Mouse (Mus musculus): ENCODE data around the gene Plpp2. TPM values are rescaled to one million over a fixed set of nuclear protein-coding genes. Genes with fewer than 3 reads are reported as not detected.

Plpp2 gene
- polyA plus RNA-seq (2015; fragmentation: Nextera tagmentation; extraction: Ambion mirVana) = 19.9 and 20.0 TPM in 2 replicates

DNA sequence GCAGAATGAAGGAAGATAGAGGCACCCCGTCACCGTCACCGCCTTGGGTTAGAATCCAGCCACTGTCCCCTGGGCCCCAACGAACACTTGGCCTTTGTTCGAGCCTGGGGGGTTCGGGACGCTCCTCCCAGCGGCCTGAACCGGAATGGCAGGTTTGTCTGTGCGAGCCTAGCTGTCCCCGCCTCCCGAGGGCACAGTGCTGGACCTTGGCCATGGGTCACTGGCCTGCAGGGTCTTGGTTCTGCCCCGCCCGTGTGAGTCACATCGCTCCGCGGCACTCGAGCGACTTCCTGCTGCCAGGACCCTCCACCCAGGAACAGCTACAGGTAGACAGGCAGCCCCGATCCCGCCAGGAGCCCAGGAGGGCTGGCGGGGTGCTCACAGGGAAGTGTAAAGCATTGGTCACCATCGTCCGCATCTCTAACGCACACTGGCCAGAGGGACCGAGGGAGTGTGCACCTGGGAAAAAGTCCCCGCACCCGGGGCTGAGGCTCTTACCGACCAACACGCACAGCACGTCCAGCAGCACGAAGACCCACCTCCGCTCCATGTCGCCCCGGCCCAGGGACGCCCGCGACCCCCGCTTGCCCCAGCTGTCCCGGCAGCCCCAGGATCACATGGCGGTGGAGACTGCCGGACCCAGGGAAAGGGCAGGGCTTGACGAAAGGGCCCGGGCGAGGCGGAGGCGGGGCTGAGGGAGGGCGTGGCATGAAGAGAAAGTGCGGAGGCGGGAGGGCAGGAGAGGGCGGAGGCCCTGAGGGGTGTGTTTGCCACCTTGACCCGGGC is at the start of gene Plpp2:
Gene Plpp2 (minus strand): TSS at position 671 of the 786 bp plus-strand sequence.
- ATAC-seq (ENCODE audit: low read depth) = peak; percentile 84
- peak within 1 kb of the TSS; percentile 75 for H3K9ac ChIP-seq
- H3K27ac ChIP-seq = peak within 1 kb of the TSS; percentile 58
- peaks cover 11% of the 10 kb centered on the region for H3K36me3 ChIP-seq
- under 1% methylated on average over 52 of the region's 52 CpGs for WGBS (ENCODE audit: insufficient replicate concordance)
- peaks cover 26% of the 10 kb centered on the region for H3K4me1 ChIP-seq (replicated peaks)
- H3K9me3 ChIP-seq (replicated peaks) = no peaks in the 10 kb centered on the region
- H3K4me3 ChIP-seq (replicated peaks) = peak within 1 kb of the TSS; percentile 66
- H3K27me3 ChIP-seq = peaks cover 5% of the 10 kb centered on the region; the same call in 1 of the 2 replicates
- peak within 1 kb of the TSS; percentile 93 for H3K4me2 ChIP-seq
- peak; percentile 77 for DNase-seq

DNA sequence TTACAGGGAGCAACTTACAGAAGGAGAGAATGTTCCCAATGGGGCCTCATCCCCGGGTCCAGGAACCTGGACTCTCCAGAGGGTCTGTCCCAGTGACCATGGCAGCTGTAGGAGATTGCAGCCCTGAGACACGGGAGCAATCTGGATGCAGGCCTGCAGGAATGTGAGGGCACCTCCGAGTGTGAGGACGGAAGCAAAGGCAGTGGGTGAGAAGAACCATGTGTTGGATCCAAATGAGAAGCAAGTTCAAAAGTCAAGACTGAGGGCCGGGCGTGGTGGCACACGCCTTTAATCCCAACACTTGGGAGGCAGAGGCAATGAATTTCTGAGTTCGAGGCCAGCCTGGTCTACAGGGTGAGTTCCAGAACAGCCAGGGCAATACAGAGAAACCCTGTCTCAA is 47.9 kb upstream of the Plpp2 start:
- no peaks in the 10 kb centered on the region for H3K9me3 ChIP-seq (replicated peaks)
- H3K4me1 ChIP-seq (replicated peaks) = no peaks in the 10 kb centered on the region
- H3K4me2 ChIP-seq = no peak overlapping the region
- H3K36me3 ChIP-seq = no peaks in the 10 kb centered on the region
- H3K27ac ChIP-seq = no peak overlapping the region
- ATAC-seq (ENCODE audit: low read depth) (no peak), DNase-seq (no peak)
- H3K9ac ChIP-seq = no peak overlapping the region
- H3K27me3 ChIP-seq = 0 out of 2 replicates have a peak, but pooled peaks cover 4% of the 10 kb centered on the region
- 75% methylated on average over 8 of the region's 8 CpGs for WGBS (ENCODE audit: insufficient replicate concordance)
- no peak overlapping the region for H3K4me3 ChIP-seq (replicated peaks)

DNA sequence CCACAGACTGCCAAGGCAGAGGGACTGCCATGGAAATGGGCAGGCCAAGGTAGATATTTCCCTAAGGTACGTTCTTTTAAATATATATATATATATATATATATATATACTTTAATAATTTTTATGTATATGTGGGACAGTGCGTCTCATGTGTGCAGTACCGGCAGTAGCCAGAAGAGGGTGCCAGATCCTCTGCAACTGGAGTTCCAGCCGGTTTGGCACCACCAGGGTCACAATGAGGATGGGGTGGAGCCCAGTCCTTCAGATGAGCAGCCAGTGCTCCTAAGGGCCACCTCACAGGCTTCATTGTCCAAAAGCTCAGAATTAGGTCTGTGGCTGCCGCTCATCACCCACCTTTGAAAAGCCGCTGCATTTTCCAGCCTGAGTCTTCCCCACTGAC is 47.2 kb upstream of the Plpp2 start:
- no peak overlapping the region for H3K27ac ChIP-seq
- no peak overlapping the region for H3K4me2 ChIP-seq
- H3K4me1 ChIP-seq (replicated peaks) = no peaks in the 10 kb centered on the region
- ATAC-seq (ENCODE audit: low read depth) (no peak), DNase-seq (peak; percentile 34)
- 41% methylated on average over 6 of the region's 6 CpGs for WGBS (ENCODE audit: insufficient replicate concordance)
- H3K36me3 ChIP-seq = no peaks in the 10 kb centered on the region
- 0 out of 2 replicates have a peak, but pooled peaks cover 4% of the 10 kb centered on the region for H3K27me3 ChIP-seq
- no peak overlapping the region for H3K4me3 ChIP-seq (replicated peaks)
- H3K9ac ChIP-seq = no peak overlapping the region
- H3K9me3 ChIP-seq (replicated peaks) = no peaks in the 10 kb centered on the region

DNA sequence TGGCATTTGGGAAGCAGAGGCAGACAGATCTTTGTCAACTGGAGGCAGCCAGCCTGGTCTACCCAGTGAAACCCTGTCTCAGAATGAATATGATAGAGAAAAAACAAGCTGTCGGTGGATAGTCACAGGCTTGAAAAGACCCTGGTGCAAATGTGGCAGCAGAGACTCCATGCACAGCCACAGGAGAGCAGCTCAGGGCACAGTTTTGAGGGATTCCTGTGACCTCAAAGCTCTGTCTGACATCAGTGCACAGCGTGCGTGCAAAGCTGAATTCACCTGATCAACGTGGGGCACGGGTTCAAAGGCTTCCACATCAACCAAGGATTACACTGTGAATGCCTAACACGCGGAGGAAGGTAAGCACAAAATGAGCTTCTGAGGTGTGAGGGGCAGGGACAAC is 46.8 kb upstream of the Plpp2 start:
- WGBS (ENCODE audit: insufficient replicate concordance) = 61% methylated on average over 7 of the region's 7 CpGs
- Histone ChIP-seq H3K27ac (no peak overlapping the region), H3K4me3 (replicated peaks) (no peak overlapping the region), H3K4me1 (replicated peaks) (no peaks in the 10 kb centered on the region), H3K4me2 (no peak overlapping the region), H3K36me3 (no peaks in the 10 kb centered on the region), H3K9me3 (replicated peaks) (no peaks in the 10 kb centered on the region), H3K27me3 (0 out of 2 replicates have a peak, but pooled peaks cover 4% of the 10 kb centered on the region), H3K9ac (no peak overlapping the region)
- DNase-seq = no peak
- ATAC-seq (ENCODE audit: low read depth) = no peak

DNA sequence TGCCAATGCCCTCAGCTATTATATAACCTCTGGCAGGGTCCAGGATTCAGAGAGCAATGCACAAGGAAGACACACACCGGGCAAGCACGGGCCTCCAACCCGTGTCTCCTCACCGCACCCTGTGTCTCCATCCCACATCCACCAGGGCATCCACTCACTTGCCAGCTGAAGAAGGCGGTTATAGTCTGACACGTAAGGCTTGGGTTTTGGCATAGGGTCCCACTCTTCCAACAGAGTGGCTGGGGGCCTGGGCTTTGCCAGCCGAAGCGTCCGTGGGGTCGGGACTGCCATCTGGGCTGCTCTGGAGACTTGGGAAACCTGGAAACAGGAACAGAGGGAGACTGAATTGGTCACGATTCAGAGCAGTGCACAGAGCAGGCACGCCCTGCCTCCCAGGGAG is 46.2 kb upstream of the Plpp2 start:
- no peaks in the 10 kb centered on the region for H3K4me1 ChIP-seq (replicated peaks)
- no peak for ATAC-seq (ENCODE audit: low read depth)
- no peak overlapping the region for H3K4me3 ChIP-seq (replicated peaks)
- H3K27me3 ChIP-seq = 0 out of 2 replicates have a peak, but pooled peaks cover 4% of the 10 kb centered on the region
- H3K9me3 ChIP-seq (replicated peaks) = no peaks in the 10 kb centered on the region
- H3K9ac ChIP-seq = no peak overlapping the region
- DNase-seq = no peak
- no peaks in the 10 kb centered on the region for H3K36me3 ChIP-seq
- no peak overlapping the region for H3K27ac ChIP-seq
- no peak overlapping the region for H3K4me2 ChIP-seq
- 62% methylated on average over 12 of the region's 12 CpGs for WGBS (ENCODE audit: insufficient replicate concordance)

DNA sequence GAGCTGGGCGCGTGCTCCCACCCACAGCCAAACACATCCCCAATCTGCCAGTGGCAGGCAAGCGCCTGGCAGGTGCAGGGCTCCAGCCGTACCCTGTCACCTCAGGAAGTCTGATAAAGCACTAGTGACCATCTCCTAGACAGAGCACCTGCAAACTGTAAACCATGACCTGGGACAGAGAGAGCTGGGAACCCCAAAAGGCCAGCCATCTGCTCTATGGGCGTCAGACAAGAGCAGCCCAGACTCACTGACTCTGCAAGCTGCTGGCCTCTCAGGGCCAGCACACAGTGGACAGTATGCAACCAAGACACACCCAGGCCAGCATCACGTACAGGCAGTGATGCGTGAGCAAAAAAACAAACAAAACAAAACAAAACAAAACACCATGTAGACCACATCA is 45.3 kb upstream of the Plpp2 start:
- no peak overlapping the region for H3K27ac ChIP-seq
- no peak overlapping the region for H3K4me3 ChIP-seq (replicated peaks)
- H3K4me2 ChIP-seq = no peak overlapping the region
- no peaks in the 10 kb centered on the region for H3K36me3 ChIP-seq
- H3K4me1 ChIP-seq (replicated peaks) = no peaks in the 10 kb centered on the region
- H3K9me3 ChIP-seq (replicated peaks) = no peaks in the 10 kb centered on the region
- H3K9ac ChIP-seq = no peak overlapping the region
- DNase-seq (no peak), ATAC-seq (ENCODE audit: low read depth) (no peak)
- 51% methylated on average over 7 of the region's 7 CpGs for WGBS (ENCODE audit: insufficient replicate concordance)
- H3K27me3 ChIP-seq = 0 out of 2 replicates have a peak, but pooled peaks cover 4% of the 10 kb centered on the region

DNA sequence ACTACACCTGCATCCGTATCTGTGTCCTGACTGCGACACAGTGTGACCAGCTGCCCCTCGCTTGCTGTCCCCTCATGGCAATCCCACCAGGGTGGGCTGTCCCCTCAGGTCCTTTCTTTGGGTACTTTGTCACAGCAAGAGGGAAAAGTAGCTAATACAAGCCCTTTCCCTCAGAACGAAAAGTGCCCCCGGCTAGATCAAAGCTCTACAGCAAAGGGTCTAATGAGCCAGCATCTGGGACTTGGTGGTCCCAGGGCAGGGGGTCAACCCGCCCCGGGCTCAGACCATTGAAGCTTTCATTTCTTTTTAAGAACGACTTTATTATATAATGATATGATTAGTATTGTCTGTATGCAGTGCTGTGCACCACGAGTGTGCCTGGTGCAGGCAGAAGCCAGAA is 44.7 kb upstream of the Plpp2 start:
- Histone ChIP-seq H3K9me3 (replicated peaks) (no peaks in the 10 kb centered on the region), H3K27ac (no peak overlapping the region), H3K36me3 (no peaks in the 10 kb centered on the region), H3K4me3 (replicated peaks) (no peak overlapping the region), H3K4me2 (no peak overlapping the region), H3K9ac (no peak overlapping the region), H3K27me3 (0 out of 2 replicates have a peak, but pooled peaks cover 4% of the 10 kb centered on the region), H3K4me1 (replicated peaks) (no peaks in the 10 kb centered on the region)
- DNase-seq (no peak), ATAC-seq (ENCODE audit: low read depth) (no peak)
- 63% methylated on average over 9 of the region's 9 CpGs for WGBS (ENCODE audit: insufficient replicate concordance)

DNA sequence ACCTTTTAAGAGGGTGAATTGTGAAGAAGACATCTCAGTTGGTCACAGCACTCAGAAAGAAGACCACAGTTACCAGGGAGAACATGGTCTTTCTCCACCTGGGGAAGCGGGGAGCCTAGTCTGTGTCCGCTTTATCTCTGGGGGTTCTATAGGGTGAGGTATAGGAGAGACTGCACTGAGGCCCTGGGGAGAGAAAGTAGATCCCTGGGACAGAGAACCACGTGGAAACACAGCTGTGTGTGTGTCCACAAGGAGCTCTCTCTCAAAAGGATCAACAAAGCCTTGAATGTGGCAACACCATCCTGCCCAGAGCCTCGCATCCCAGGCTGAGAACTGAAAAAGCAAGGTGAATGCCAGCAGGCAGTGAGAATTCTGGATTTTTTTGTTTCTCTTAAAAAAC is 43.8 kb upstream of the Plpp2 start:
- WGBS (ENCODE audit: insufficient replicate concordance) = 55% methylated on average over 4 of the region's 4 CpGs
- Histone ChIP-seq H3K27ac (no peak overlapping the region), H3K4me1 (replicated peaks) (no peaks in the 10 kb centered on the region), H3K4me2 (no peak overlapping the region), H3K9me3 (replicated peaks) (no peaks in the 10 kb centered on the region), H3K4me3 (replicated peaks) (no peak overlapping the region), H3K27me3 (0 out of 2 replicates have a peak, but pooled peaks cover 4% of the 10 kb centered on the region), H3K36me3 (no peaks in the 10 kb centered on the region), H3K9ac (no peak overlapping the region)
- ATAC-seq (ENCODE audit: low read depth) (no peak), DNase-seq (no peak)

DNA sequence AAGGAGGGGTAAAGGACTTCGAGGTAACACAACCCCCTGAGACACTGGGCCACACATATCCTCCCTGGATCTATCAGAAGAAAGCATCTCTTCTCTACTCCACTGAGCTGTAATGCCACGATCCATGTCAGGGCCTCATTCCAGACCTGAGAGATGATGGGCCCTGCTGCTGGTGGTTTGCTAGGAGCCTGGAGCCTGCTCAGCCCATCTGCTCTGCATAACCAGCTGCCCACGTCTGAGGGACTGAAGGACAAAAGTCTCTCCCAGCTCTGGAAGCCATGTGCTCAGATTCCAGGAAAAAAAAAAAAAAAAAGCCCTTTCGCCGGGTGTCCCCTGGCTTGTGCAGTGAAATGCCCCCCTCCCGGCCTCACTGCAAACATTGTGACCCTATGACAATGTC is 42.2 kb upstream of the Plpp2 start:
- H3K4me2 ChIP-seq = no peak overlapping the region
- no peak overlapping the region for H3K9ac ChIP-seq
- H3K4me3 ChIP-seq (replicated peaks) = no peak overlapping the region
- 58% methylated on average over 6 of the region's 6 CpGs for WGBS (ENCODE audit: insufficient replicate concordance)
- DNase-seq (no peak), ATAC-seq (ENCODE audit: low read depth) (no peak)
- H3K27ac ChIP-seq = no peak overlapping the region
- 0 out of 2 replicates have a peak, but pooled peaks cover 4% of the 10 kb centered on the region for H3K27me3 ChIP-seq
- no peaks in the 10 kb centered on the region for H3K4me1 ChIP-seq (replicated peaks)
- H3K9me3 ChIP-seq (replicated peaks) = no peaks in the 10 kb centered on the region
- H3K36me3 ChIP-seq = no peaks in the 10 kb centered on the region

DNA sequence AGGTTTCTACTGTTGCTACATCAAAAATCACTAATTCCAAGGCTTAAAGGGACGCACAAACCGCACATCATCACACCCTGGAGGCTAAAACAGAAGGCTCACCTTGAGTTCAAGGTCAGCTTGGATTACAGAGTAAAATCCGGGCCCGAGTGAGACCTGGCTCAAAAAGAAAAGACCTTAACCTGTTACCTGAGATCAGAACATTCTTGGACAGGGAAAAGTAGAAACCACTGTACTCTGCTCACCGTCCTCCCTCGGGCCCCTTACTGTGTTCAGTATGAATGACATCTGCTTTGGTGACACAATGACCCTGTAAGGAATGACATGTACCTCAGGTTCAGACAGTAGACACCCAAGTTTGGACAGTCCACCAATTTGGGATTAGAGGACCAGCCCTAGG is 41.2 kb upstream of the Plpp2 start:
- 65% methylated on average over 6 of the region's 6 CpGs for WGBS (ENCODE audit: insufficient replicate concordance)
- H3K4me1 ChIP-seq (replicated peaks) = no peaks in the 10 kb centered on the region
- no peaks in the 10 kb centered on the region for H3K27me3 ChIP-seq
- ATAC-seq (ENCODE audit: low read depth) (no peak), DNase-seq (no peak)
- no peak overlapping the region for H3K4me2 ChIP-seq
- no peak overlapping the region for H3K27ac ChIP-seq
- no peak overlapping the region for H3K9ac ChIP-seq
- no peaks in the 10 kb centered on the region for H3K36me3 ChIP-seq
- H3K4me3 ChIP-seq (replicated peaks) = no peak overlapping the region
- H3K9me3 ChIP-seq (replicated peaks) = no peaks in the 10 kb centered on the region

DNA sequence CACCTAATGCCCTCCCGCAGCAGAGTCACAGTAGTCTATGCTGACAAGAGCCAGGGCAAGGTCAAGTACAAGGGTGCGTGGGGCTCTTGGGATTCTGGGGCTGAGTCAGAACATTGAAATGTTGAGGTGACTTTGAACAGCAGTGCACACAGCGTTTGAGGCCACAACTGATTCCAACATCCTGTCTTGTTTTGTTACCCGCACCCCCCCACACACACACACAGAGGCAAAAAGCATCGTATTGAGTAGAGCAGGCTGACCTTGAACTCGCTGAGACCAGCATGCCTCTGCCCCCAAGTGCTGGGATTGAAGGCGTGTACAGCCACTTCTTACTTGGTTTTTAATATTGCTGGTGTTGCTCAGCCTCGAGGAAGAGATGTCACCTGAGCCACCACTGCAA is 40.8 kb upstream of the Plpp2 start:
- ATAC-seq (ENCODE audit: low read depth) (no peak), DNase-seq (no peak)
- no peaks in the 10 kb centered on the region for H3K36me3 ChIP-seq
- 63% methylated on average over 8 of the region's 8 CpGs for WGBS (ENCODE audit: insufficient replicate concordance)
- no peaks in the 10 kb centered on the region for H3K9me3 ChIP-seq (replicated peaks)
- H3K4me2 ChIP-seq = no peak overlapping the region
- no peak overlapping the region for H3K27ac ChIP-seq
- no peaks in the 10 kb centered on the region for H3K4me1 ChIP-seq (replicated peaks)
- no peak overlapping the region for H3K4me3 ChIP-seq (replicated peaks)
- H3K27me3 ChIP-seq = no peaks in the 10 kb centered on the region
- no peak overlapping the region for H3K9ac ChIP-seq

DNA sequence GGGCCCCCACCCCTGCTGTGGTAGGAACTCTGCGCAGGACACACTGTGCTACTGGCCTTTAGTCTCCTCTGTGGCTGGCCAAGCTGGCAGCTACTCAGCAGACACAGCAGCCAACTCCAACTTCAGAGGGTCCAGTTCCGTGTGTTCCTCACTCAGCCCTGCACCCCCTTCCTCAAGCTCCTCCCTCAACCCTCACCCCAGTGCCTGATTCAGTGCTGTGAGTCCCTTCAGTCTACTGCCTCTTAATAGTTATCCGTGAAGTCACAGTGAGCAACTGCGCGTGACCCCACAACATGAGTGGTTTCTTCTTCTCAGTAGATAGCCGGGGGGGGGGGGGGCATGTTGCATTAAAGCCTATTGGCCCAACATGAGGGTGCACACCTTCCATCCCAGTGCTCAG is 40.0 kb upstream of the Plpp2 start:
- H3K9ac ChIP-seq = no peak overlapping the region
- 75% methylated on average over 6 of the region's 6 CpGs for WGBS (ENCODE audit: insufficient replicate concordance)
- H3K4me1 ChIP-seq (replicated peaks) = no peaks in the 10 kb centered on the region
- H3K27ac ChIP-seq = no peak overlapping the region
- H3K4me2 ChIP-seq = no peak overlapping the region
- H3K4me3 ChIP-seq (replicated peaks) = no peak overlapping the region
- DNase-seq (no peak), ATAC-seq (ENCODE audit: low read depth) (no peak)
- no peaks in the 10 kb centered on the region for H3K36me3 ChIP-seq
- H3K9me3 ChIP-seq (replicated peaks) = no peaks in the 10 kb centered on the region
- no peaks in the 10 kb centered on the region for H3K27me3 ChIP-seq
